Mouse (Mus musculus): Measurements from ENCODE around the gene Cdcp2. TPM values are rescaled to one million over a fixed set of nuclear protein-coding genes. Genes with fewer than 3 reads are reported as not detected.

Cdcp2 gene
- polyA plus RNA-seq, 1 experiment from 2014 or later = not detected

DNA sequence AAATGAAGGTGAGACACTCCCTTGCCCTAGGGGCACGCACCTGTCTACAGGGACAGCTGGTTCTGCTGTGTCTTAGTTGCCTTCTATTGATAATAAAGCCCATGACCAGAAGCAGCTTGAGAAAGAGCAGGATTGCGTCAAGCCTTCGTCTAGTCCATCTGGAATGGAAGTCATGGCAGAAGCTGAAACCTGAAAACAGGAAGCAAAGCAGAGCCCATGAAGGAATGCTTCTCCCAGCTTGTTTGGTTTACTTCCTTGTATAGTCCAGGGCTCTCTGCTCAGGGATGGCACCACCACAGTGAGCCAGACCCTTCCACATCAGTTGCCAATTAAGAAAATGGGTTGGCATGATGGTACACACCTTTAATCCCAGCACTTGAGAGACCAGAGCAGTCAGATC, 14.5 kb upstream of the Cdcp2 start:
- 74% methylated on average over 3 of the region's 3 CpGs for WGBS (ENCODE audit: insufficient replicate concordance)

GRCm38 (mm10) chr4:107083126-107083525, 13.6 kb upstream of the Cdcp2 start:
- 74% methylated on average over 4 of the region's 4 CpGs for WGBS (ENCODE audit: insufficient replicate concordance)

More for the DNA sequence above, 14.5 kb upstream of the Cdcp2 start:
- Histone ChIP-seq H3K9me3 (replicated peaks; ENCODE audit: control insufficient read depth, low read length) (no peaks in the 10 kb centered on the region), H3K4me1 (ENCODE audit: control insufficient read depth, low read depth, low read length) (no peaks in the 10 kb centered on the region), H3K4me3 (ENCODE audit: low read depth, low read length) (no peak overlapping the region), H3K27me3 (ENCODE audit: control insufficient read depth, insufficient read depth, low read depth, low read length) (no peaks in the 10 kb centered on the region), H3K4me2 (ENCODE audit: low read depth, low read length) (no peak overlapping the region), H3K9ac (ENCODE audit: low read depth, low read length) (no peak overlapping the region), H3K36me3 (ENCODE audit: control insufficient read depth, insufficient read depth) (no peaks in the 10 kb centered on the region), H3K27ac (ENCODE audit: low read length) (no peak overlapping the region)
- no peak for ATAC-seq (ENCODE audit: low read depth)

GRCm38 (mm10) chr4:107084343-107084742, 12.3 kb upstream of the Cdcp2 start:
- H3K4me3 ChIP-seq (ENCODE audit: low read depth, low read length) = no peak overlapping the region
- no peak overlapping the region for H3K9ac ChIP-seq (ENCODE audit: low read depth, low read length)
- H3K27ac ChIP-seq (ENCODE audit: low read length) = no peak overlapping the region
- H3K9me3 ChIP-seq (replicated peaks; ENCODE audit: control insufficient read depth, low read length) = no peaks in the 10 kb centered on the region
- ATAC-seq (ENCODE audit: low read depth) = no peak
- no peaks in the 10 kb centered on the region for H3K4me1 ChIP-seq (ENCODE audit: control insufficient read depth, low read depth, low read length)
- no peaks in the 10 kb centered on the region for H3K36me3 ChIP-seq (ENCODE audit: control insufficient read depth, insufficient read depth)
- WGBS (ENCODE audit: insufficient replicate concordance) = 56% methylated on average over 1 of the region's 1 CpGs
- no peak overlapping the region for H3K4me2 ChIP-seq (ENCODE audit: low read depth, low read length)
- no peaks in the 10 kb centered on the region for H3K27me3 ChIP-seq (ENCODE audit: control insufficient read depth, insufficient read depth, low read depth, low read length)

More at GRCm38 (mm10) chr4:107083126-107083525, 13.6 kb upstream of the Cdcp2 start:
- no peak for ATAC-seq (ENCODE audit: low read depth)
- no peaks in the 10 kb centered on the region for H3K9me3 ChIP-seq (replicated peaks; ENCODE audit: control insufficient read depth, low read length)
- no peak overlapping the region for H3K4me2 ChIP-seq (ENCODE audit: low read depth, low read length)
- no peak overlapping the region for H3K27ac ChIP-seq (ENCODE audit: low read length)
- H3K4me3 ChIP-seq (ENCODE audit: low read depth, low read length) = no peak overlapping the region
- no peaks in the 10 kb centered on the region for H3K36me3 ChIP-seq (ENCODE audit: control insufficient read depth, insufficient read depth)
- no peaks in the 10 kb centered on the region for H3K27me3 ChIP-seq (ENCODE audit: control insufficient read depth, insufficient read depth, low read depth, low read length)
- H3K4me1 ChIP-seq (ENCODE audit: control insufficient read depth, low read depth, low read length) = no peaks in the 10 kb centered on the region
- no peak overlapping the region for H3K9ac ChIP-seq (ENCODE audit: low read depth, low read length)

- no peak for ATAC-seq (ENCODE audit: low read depth)
- H3K9ac ChIP-seq (ENCODE audit: low read depth, low read length) = no peak overlapping the region
- H3K27me3 ChIP-seq (ENCODE audit: control insufficient read depth, insufficient read depth, low read depth, low read length) = no peaks in the 10 kb centered on the region
- H3K27ac ChIP-seq (ENCODE audit: low read length) = no peak overlapping the region
- H3K4me3 ChIP-seq (ENCODE audit: low read depth, low read length) = no peak overlapping the region
- WGBS (ENCODE audit: insufficient replicate concordance) = 44% methylated on average over 6 of the region's 6 CpGs
- no peaks in the 10 kb centered on the region for H3K9me3 ChIP-seq (replicated peaks; ENCODE audit: control insufficient read depth, low read length)
- H3K4me2 ChIP-seq (ENCODE audit: low read depth, low read length) = no peak overlapping the region
- no peaks in the 10 kb centered on the region for H3K36me3 ChIP-seq (ENCODE audit: control insufficient read depth, insufficient read depth)
- H3K4me1 ChIP-seq (ENCODE audit: control insufficient read depth, low read depth, low read length) = no peaks in the 10 kb centered on the region
These were observed 11.8 kb upstream of the Cdcp2 start for GRCm38 (mm10) chr4:107084858-107085257.

DNA sequence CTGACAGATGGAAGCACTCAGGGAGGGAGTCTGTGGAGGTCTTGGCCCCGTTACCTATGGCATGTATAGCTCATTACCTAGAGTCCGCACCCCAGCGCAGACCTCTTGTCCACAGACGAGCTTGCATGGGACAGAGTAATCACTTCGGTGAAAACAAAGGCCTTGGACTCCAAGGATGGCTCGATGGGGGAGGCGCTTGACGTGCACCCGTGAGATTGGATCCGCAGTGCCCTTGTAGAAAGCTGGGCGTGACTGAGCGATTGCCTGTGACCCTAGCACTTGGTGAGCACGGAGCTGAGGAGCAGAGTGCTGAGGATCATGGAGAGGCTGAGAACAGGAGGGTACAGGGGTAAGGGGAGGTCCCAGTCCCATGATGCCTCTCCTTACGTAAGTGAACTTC, 5.0 kb upstream of the Cdcp2 start:
- Histone ChIP-seq H3K4me2 (ENCODE audit: low read depth, low read length) (no peak overlapping the region), H3K27ac (ENCODE audit: low read length) (no peak overlapping the region), H3K27me3 (ENCODE audit: control insufficient read depth, insufficient read depth, low read depth, low read length) (no peaks in the 10 kb centered on the region), H3K4me1 (ENCODE audit: control insufficient read depth, low read depth, low read length) (no peaks in the 10 kb centered on the region; the same call in 1 of the 2 replicates), H3K9ac (ENCODE audit: low read depth, low read length) (no peak overlapping the region), H3K36me3 (ENCODE audit: control insufficient read depth, insufficient read depth) (no peaks in the 10 kb centered on the region), H3K4me3 (ENCODE audit: low read depth, low read length) (no peak overlapping the region), H3K9me3 (replicated peaks; ENCODE audit: control insufficient read depth, low read length) (no peaks in the 10 kb centered on the region)
- ATAC-seq (ENCODE audit: low read depth) = no peak
- 72% methylated on average over 14 of the region's 14 CpGs for WGBS (ENCODE audit: insufficient replicate concordance)

DNA sequence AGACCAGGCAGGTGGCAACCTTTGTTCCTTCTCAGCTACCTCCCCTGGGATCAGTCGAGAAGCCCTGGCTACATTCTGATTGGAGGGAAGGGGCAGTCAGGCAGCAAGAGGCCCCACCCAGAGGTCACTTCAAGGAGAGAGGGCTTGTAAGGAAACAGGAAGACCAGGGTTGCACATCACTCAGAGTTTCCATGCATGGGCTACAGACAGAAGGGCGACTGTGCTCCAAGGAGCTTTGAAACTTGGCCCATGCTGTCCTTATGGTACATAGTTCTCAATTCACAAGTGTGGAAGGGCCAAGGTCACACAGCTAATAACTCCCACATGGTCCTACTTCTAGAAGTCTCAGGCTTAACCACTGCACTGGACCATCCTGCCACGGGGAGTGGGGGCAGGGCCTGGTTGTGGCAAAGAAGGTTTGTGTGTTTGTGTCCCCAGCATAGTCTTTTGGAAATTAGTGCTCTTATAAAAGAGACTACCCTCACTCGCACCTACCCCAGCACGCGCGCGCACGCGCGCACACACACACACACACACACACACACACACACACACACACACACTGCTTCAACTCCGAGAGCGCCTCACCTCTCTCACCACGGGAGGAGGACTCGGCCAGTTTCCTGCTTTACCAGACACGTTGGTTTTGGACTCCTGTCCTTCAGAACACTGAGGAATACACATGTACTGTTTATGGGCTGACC, 2.1 kb upstream of the Cdcp2 start:
- no peaks in the 10 kb centered on the region; the same call in 1 of the 2 replicates for H3K4me1 ChIP-seq (ENCODE audit: control insufficient read depth, low read depth, low read length)
- WGBS (ENCODE audit: insufficient replicate concordance) = 68% methylated on average over 16 of the region's 16 CpGs
- H3K9me3 ChIP-seq (replicated peaks; ENCODE audit: control insufficient read depth, low read length) = no peaks in the 10 kb centered on the region
- ATAC-seq (ENCODE audit: low read depth) = no peak
- no peak overlapping the region for H3K27ac ChIP-seq (ENCODE audit: low read length)
- no peak overlapping the region for H3K4me2 ChIP-seq (ENCODE audit: low read depth, low read length)
- no peak overlapping the region for H3K9ac ChIP-seq (ENCODE audit: low read depth, low read length)
- H3K27me3 ChIP-seq (ENCODE audit: control insufficient read depth, insufficient read depth, low read depth, low read length) = no peaks in the 10 kb centered on the region
- no peak overlapping the region for H3K4me3 ChIP-seq (ENCODE audit: low read depth, low read length)
- no peaks in the 10 kb centered on the region for H3K36me3 ChIP-seq (ENCODE audit: control insufficient read depth, insufficient read depth)

DNA sequence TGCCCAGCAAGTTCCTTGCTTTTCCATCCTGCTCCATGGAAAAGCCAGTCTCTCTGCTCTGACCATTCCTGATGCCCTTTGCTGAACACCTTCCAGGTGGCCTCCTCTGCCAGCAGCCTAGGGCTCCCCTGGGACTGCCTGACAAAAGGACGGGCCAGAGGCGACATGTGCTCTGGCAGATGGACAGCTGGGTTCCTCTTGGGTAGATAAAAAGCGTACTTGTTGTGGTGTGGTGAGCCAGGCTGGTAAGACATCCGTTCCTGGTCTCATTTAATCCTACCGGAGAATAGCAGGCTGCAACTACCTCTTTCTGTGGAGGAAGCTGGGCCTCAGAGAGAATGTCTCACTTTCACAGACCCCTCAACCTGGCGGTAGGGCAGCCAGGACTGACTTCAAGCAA, 648 bp upstream of the Cdcp2 start:
- Histone ChIP-seq H3K4me2 (ENCODE audit: low read depth, low read length) (no peak overlapping the region), H3K27ac (ENCODE audit: low read length) (no peak overlapping the region), H3K36me3 (ENCODE audit: control insufficient read depth, insufficient read depth) (no peaks in the 10 kb centered on the region), H3K27me3 (ENCODE audit: control insufficient read depth, insufficient read depth, low read depth, low read length) (no peaks in the 10 kb centered on the region), H3K9me3 (replicated peaks; ENCODE audit: control insufficient read depth, low read length) (no peaks in the 10 kb centered on the region), H3K9ac (ENCODE audit: low read depth, low read length) (no peak overlapping the region), H3K4me1 (ENCODE audit: control insufficient read depth, low read depth, low read length) (no peaks in the 10 kb centered on the region; the same call in 1 of the 2 replicates), H3K4me3 (ENCODE audit: low read depth, low read length) (no peak overlapping the region)
- ATAC-seq (ENCODE audit: low read depth) = no peak
- WGBS (ENCODE audit: insufficient replicate concordance) = 12% methylated on average over 6 of the region's 6 CpGs

- no peaks in the 10 kb centered on the region for H3K9me3 ChIP-seq (replicated peaks; ENCODE audit: control insufficient read depth, low read length)
- no peaks in the 10 kb centered on the region for H3K36me3 ChIP-seq (ENCODE audit: control insufficient read depth, insufficient read depth)
- no peaks in the 10 kb centered on the region; the same call in 1 of the 2 replicates for H3K4me1 ChIP-seq (ENCODE audit: control insufficient read depth, low read depth, low read length)
- H3K27me3 ChIP-seq (ENCODE audit: control insufficient read depth, insufficient read depth, low read depth, low read length) = no peaks in the 10 kb centered on the region
- 47% methylated on average over 15 of the region's 15 CpGs for WGBS (ENCODE audit: insufficient replicate concordance)
- no peak overlapping the region for H3K27ac ChIP-seq (ENCODE audit: low read length)
- no peak overlapping the region for H3K4me3 ChIP-seq (ENCODE audit: low read depth, low read length)
- H3K9ac ChIP-seq (ENCODE audit: low read depth, low read length) = no peak overlapping the region
- no peak for ATAC-seq (ENCODE audit: low read depth)
- H3K4me2 ChIP-seq (ENCODE audit: low read depth, low read length) = no peak overlapping the region
These were observed 1.2 kb downstream of the Cdcp2 start for GRCm38 (mm10) chr4:107097871-107098270.

DNA sequence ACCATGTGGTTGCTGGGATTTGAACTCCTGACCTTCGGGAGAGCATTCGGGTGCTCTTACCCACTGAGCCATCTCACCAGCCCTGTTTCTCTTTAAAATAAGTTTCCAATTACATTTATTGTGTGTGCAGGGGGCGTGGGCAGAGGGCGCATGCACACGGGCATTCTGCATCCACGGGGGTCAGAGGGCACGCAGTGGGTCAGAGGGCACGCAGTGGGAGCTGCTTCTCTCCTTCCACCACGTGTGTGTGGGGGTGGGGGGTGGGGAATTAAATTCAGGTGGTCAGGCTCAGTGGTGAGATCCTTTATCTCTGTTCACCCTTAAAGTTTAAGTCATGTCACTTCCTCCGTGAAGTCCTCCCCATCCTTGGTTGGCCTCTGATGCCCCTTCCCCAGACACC, 1.7 kb downstream of the Cdcp2 start:
- no peaks in the 10 kb centered on the region for H3K36me3 ChIP-seq (ENCODE audit: control insufficient read depth, insufficient read depth)
- no peaks in the 10 kb centered on the region; the same call in 1 of the 2 replicates for H3K4me1 ChIP-seq (ENCODE audit: control insufficient read depth, low read depth, low read length)
- H3K27me3 ChIP-seq (ENCODE audit: control insufficient read depth, insufficient read depth, low read depth, low read length) = no peaks in the 10 kb centered on the region
- 75% methylated on average over 10 of the region's 10 CpGs for WGBS (ENCODE audit: insufficient replicate concordance)
- H3K4me2 ChIP-seq (ENCODE audit: low read depth, low read length) = no peak overlapping the region
- ATAC-seq (ENCODE audit: low read depth) = no peak
- H3K4me3 ChIP-seq (ENCODE audit: low read depth, low read length) = no peak overlapping the region
- H3K9ac ChIP-seq (ENCODE audit: low read depth, low read length) = no peak overlapping the region
- H3K27ac ChIP-seq (ENCODE audit: low read length) = no peak overlapping the region
- H3K9me3 ChIP-seq (replicated peaks; ENCODE audit: control insufficient read depth, low read length) = no peaks in the 10 kb centered on the region

All from liver, embryonic 16.5 days (tissue).